Mouse (Mus musculus): ENCODE results near the gene Dhx37. TPM values are rescaled to one million over a fixed set of nuclear protein-coding genes. Genes with fewer than 3 reads are reported as not detected.
"Not testable (repeated sequence)": the region's sequence is repeated elsewhere in the genome, so short reads cannot be mapped to it uniquely, and the experiment has no call there.

Dhx37 gene
- polyA plus RNA-seq, 1 experiment from 2014 or later = 11.3 TPM

DNA sequence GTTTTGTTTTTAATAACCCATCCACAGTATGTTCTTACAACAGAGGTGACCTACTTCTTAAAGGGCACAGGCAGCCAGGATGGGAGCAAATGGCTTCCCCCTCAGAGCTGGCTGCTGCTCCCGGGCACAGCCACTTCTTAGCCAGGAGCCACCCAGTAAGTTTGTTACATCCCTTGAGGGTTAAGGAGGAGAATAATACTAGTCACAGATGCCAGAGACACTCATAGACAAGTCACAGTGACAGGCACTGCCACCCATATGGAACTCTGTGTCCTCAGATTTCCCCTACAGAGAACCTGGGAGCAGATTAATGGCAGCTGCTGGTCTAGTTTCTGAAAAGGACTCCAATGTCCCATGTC, 41.3 kb downstream of the Dhx37 start:
- Histone ChIP-seq H3K27me3 (no peaks in the 10 kb centered on the region), H3K36me3 (no peaks in the 10 kb centered on the region), H3K4me1 (peaks cover 57% of the 10 kb centered on the region), H3K4me2 (replicated peaks) (peak overlapping the region; percentile 49), H3K9me3 (no peaks in the 10 kb centered on the region), H3K27ac (replicated peaks) (peak overlapping the region; percentile 98), H3K4me3 (peak overlapping the region; percentile 36), H3K9ac (replicated peaks) (peak overlapping the region; percentile 41)
- WGBS = 21% methylated on average over 1 of the region's 1 CpGs
- ATAC-seq (replicated peaks) = 0 out of 2 replicates have a peak, but pooled peaks have one; percentile 6

DNA sequence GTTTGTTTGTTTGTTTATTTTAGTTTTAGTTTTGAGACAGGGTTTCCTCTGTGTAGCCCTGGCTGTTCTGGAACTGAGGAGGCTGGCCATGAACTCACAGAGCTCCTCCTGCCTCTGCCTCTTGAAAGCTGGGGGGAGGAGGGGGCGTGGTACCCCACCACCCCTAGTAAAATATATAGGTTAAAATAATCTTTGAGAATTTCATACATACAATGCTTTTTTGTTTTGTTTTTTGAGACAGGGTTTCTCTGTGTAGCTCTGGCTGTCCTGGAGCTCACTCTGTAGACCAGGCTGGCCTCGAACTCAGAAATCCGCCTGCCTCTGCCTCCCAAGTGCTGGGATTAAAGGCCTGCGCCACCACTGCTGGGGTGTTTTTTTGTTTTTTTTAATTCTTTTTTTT, 41.7 kb downstream of the Dhx37 start:
- 94% methylated on average over 4 of the region's 4 CpGs for WGBS

DNA sequence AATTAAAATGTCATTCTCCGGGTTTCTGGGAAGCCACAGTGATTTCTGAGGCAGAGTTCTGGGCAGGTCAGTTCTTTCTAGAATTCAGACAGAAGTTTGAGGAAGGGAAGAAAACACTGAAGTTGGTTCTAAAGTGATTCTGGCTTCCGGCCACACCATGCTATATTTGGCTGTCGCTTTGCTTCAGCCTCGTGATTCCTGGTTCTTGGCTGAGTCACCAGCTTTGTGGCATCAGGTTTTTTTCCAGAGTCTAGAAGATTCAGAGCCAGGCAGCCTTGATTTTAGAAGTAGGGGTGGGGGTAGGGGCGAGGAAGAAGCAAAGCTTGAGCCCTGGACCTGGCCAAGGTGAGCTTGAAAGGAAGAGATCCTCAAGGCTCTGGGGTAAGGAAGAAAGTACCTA, 42.3 kb downstream of the Dhx37 start:
- Histone ChIP-seq H3K36me3 (no peaks in the 10 kb centered on the region), H3K9ac (replicated peaks) (no peak overlapping the region), H3K27ac (replicated peaks) (peak overlapping the region; percentile 98), H3K4me1 (peaks cover 57% of the 10 kb centered on the region), H3K4me2 (replicated peaks) (no peak overlapping the region), H3K27me3 (no peaks in the 10 kb centered on the region), H3K4me3 (no peak overlapping the region), H3K9me3 (no peaks in the 10 kb centered on the region)
- 65% methylated on average over 5 of the region's 5 CpGs for WGBS
- ATAC-seq (replicated peaks) = no peak

More for the DNA sequence above, 41.7 kb downstream of the Dhx37 start:
- not testable (repeated sequence) for ATAC-seq (replicated peaks); H3K4me3 ChIP-seq; H3K27me3 ChIP-seq; H3K9ac ChIP-seq (replicated peaks); H3K36me3 ChIP-seq; H3K4me2 ChIP-seq (replicated peaks); H3K9me3 ChIP-seq
- Histone ChIP-seq H3K4me1 (peaks cover 57% of the 10 kb centered on the region), H3K27ac (replicated peaks) (peak overlapping the region; percentile 98)

DNA sequence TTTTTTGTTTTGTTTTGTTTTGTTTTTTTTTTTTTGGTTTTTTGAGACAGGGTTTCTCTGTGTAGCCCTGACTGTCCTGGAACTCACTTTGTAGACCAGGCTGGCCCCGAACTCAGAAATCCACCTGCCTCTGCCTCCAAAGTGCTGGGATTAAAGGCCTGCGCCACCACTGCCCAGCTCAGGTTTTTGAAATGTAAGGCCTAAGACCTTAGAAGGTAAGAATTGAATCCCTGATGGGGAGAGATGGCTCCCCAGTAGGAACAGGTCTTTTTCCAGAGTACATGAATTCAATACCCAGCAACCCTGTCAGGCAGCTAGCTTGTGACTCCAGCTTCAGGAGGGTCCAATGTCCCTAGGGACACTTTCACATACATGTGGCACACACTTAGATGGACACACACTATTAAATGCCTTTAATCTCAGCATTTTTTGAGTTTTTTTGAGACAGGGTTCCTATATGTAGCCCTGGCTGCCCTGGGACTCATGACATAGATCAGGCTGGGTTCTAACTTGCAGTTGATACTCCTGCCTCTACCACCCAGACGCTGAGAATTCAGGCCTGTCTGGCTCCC, 42.9 kb downstream of the Dhx37 start:
- H3K27ac ChIP-seq (replicated peaks) = peak overlapping the region; percentile 98
- H3K4me3 ChIP-seq = no peak overlapping the region
- no peak for ATAC-seq (replicated peaks)
- H3K9me3 ChIP-seq = no peaks in the 10 kb centered on the region
- H3K36me3 ChIP-seq = peaks cover under 1% of the 10 kb centered on the region; the same call in 1 of the 2 replicates
- WGBS = 98% methylated on average over 3 of the region's 3 CpGs
- H3K27me3 ChIP-seq = no peaks in the 10 kb centered on the region
- H3K4me2 ChIP-seq (replicated peaks) = no peak overlapping the region
- no peak overlapping the region for H3K9ac ChIP-seq (replicated peaks)
- H3K4me1 ChIP-seq = peaks cover 58% of the 10 kb centered on the region

DNA sequence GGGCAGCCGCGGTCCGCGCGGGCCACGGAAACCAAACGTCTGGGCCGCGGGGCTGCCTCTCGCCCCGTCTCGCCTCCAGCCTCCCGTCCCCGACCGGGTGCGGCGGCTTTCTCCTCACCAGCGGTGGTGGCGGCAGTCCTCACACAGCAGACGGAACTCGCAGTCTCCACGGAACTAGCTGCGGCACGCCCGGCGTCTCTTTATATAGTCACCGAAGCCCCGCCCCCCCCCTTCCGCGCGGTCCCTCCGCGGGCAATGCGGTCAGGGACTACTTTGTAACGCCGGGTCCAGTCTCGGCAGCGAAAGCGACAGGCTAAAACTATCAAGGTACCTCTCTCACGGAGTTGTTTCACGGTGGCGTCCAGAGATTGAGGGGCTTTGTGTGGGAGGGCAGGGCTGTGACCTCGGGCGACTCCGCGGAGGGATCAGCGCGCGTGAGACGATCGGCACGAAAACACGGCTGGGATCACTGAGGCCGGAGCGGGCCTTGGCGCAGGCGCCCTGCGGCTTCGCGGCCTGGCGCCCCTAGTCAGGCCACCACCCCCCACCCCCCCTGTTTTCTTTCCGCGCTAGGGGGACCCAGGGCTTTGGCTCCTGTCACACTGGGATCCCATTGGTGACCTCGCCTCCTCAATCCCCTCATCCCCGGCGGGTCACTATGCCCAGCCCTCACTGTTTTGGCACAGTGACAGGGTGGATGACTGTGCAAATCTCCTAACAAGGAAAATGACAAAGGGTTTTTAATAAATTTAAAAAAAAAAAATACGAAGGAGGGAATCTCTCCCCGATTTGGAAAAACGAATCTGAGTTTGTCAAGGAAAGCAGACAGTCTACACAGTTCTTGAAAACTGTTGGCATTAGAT, 44.1 kb downstream of the Dhx37 start, which contains the start of gene Ubc:
Ubc (minus strand) TSS at position 624 of the 863 bp plus-strand sequence.
- Histone ChIP-seq H3K9ac (replicated peaks) (peak within 1 kb of the TSS; percentile 100), H3K36me3 (peaks cover 12% of the 10 kb centered on the region), H3K4me2 (replicated peaks) (peak within 1 kb of the TSS; percentile 68), H3K27ac (replicated peaks) (peak within 1 kb of the TSS; percentile 98), H3K4me3 (peak within 1 kb of the TSS; percentile 100), H3K4me1 (peaks cover 63% of the 10 kb centered on the region), H3K27me3 (no peaks in the 10 kb centered on the region), H3K9me3 (no peaks in the 10 kb centered on the region)
- ATAC-seq (replicated peaks) = peak; percentile 49
- under 1% methylated on average over 67 of the region's 69 CpGs for WGBS

DNA sequence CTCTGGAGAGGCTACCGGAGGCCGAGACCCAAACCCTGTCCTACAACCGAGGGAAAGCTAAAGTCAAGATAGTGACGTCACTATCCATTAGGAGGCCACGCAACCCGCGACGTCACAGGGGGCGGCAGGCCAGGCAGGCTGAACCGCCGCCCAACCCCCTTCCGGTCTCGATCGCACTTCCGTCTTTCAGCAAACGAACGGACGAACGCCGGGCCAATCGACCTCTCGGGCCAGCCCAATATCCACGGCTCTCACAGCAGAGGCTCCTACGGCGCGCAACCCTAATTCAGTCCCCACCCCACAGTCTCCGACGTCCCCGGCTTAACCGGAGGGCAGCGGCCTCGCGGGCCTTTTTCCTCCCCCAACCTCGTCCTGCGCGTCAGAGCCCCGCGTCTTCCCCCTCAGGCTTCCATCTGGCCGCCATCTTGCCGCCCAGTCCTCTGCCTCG, 44.8 kb downstream of the Dhx37 start, which contains the start of gene Gm10382:
Gm10382 (plus strand) TSS at position 192 of the 448 bp plus-strand sequence.
- peaks cover 18% of the 10 kb centered on the region for H3K36me3 ChIP-seq
- no peaks in the 10 kb centered on the region for H3K27me3 ChIP-seq
- H3K9me3 ChIP-seq = no peaks in the 10 kb centered on the region
- H3K4me2 ChIP-seq (replicated peaks) = peak within 1 kb of the TSS; percentile 68
- WGBS = under 1% methylated on average over 41 of the region's 41 CpGs
- H3K4me3 ChIP-seq = peak within 1 kb of the TSS; percentile 100
- peaks cover 62% of the 10 kb centered on the region for H3K4me1 ChIP-seq
- peak within 1 kb of the TSS; percentile 98 for H3K27ac ChIP-seq (replicated peaks)
- ATAC-seq (replicated peaks) = peak; percentile 28
- H3K9ac ChIP-seq (replicated peaks) = peak within 1 kb of the TSS; percentile 100

DNA sequence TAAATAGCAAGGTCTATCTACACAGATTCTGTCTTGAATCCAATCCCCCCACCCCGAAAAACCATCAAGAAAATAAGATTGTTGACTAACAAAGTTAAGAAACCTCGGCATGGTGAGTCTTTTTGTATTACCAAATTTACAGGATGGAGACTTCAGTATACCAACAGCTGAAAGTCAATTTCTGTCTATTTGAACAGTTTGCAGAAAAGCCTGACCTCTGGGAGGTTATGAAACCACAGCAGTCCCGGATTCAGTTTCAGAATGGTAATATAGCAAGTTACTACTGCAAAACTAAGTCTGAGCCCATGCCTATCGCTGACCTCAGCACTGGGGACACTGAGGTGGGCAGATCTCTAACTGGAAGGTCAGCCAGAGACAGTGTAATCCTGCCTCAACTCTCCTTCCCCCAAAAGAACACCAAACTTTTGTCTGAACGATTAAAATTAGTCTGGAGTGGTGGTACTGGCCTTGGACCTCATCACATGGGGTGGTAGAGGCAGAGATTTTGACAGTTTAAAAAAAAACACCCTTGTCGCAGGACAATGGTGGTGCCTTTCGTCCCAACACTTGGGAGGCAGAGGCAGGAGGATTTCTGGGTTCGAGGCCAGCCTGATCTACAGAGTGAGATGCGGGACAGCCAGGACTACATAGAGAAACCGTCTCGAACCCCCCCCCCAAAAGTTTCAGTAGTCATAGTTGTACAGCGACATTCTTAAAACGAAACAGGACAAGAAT, 45.4 kb downstream of the Dhx37 start:
- Histone ChIP-seq H3K4me1 (peaks cover 57% of the 10 kb centered on the region), H3K36me3 (peaks cover 22% of the 10 kb centered on the region), H3K4me2 (replicated peaks) (peak overlapping the region; percentile 68), H3K27me3 (no peaks in the 10 kb centered on the region), H3K9me3 (no peaks in the 10 kb centered on the region), H3K27ac (replicated peaks) (peak overlapping the region; percentile 98; the same call in 1 of the 2 replicates), H3K4me3 (peak overlapping the region; percentile 100), H3K9ac (replicated peaks) (peak overlapping the region; percentile 100)
- WGBS = 27% methylated on average over 13 of the region's 13 CpGs
- no peak for ATAC-seq (replicated peaks)

DNA sequence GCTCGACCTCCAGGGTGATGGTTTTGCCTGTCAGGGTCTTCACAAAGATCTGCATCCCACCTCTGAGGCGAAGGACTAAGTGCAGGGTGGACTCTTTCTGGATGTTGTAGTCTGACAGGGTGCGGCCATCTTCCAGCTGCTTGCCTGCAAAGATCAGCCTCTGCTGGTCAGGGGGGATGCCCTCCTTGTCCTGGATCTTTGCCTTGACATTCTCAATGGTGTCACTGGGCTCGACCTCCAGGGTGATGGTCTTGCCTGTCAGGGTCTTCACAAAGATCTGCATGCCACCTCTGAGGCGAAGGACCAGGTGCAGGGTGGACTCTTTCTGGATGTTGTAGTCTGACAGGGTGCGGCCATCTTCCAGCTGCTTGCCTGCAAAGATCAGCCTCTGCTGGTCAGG, 46.6 kb downstream of the Dhx37 start:
- H3K27me3 ChIP-seq; H3K27ac ChIP-seq (replicated peaks); H3K4me2 ChIP-seq (replicated peaks); H3K4me3 ChIP-seq; ATAC-seq (replicated peaks); H3K9ac ChIP-seq (replicated peaks); H3K9me3 ChIP-seq: not testable (repeated sequence)
- Histone ChIP-seq H3K36me3 (peaks cover 22% of the 10 kb centered on the region), H3K4me1 (peaks cover 50% of the 10 kb centered on the region)
- WGBS = 94% methylated on average over 5 of the region's 6 CpGs

DNA sequence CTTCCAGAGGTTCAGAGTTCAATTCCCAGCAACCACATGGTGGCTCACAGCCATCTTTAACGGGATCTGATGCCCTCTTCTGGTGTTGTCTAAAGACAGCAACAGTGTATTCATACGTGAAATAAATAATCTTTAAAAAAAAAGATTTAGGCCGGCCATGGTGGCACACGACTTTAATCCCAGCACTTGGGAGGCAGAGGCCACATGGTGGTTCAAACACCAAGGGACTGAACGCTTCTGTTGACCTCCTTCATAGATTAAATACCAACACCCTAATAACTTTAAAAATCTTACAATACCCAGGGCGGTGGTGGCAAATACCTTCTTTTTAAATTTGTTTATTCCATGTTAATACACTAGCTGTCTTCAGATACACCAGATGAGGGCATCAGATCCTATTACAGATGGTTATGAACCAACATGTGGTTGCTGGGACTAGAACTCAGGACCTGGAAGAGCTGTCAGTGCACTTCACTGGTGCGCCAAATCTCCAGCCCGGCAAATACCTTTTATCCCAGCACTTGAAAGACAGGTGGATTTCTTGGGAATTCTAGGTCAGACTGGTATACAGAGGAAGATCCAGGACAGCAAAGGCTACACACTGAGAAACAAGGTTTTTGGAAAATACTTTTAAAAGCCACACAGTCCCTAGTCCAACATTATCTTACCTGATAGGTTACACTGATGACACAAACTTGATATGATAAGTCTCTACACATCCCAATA, 48.5 kb downstream of the Dhx37 start:
- H3K4me2 ChIP-seq (replicated peaks) = no peak overlapping the region
- 74% methylated on average over 8 of the region's 8 CpGs for WGBS
- peaks cover 22% of the 10 kb centered on the region for H3K36me3 ChIP-seq
- no peak overlapping the region for H3K27ac ChIP-seq (replicated peaks)
- ATAC-seq (replicated peaks) = no peak
- H3K4me3 ChIP-seq = no peak overlapping the region
- peaks cover 35% of the 10 kb centered on the region for H3K4me1 ChIP-seq
- no peaks in the 10 kb centered on the region for H3K9me3 ChIP-seq
- H3K9ac ChIP-seq (replicated peaks) = no peak overlapping the region
- no peaks in the 10 kb centered on the region for H3K27me3 ChIP-seq

DNA sequence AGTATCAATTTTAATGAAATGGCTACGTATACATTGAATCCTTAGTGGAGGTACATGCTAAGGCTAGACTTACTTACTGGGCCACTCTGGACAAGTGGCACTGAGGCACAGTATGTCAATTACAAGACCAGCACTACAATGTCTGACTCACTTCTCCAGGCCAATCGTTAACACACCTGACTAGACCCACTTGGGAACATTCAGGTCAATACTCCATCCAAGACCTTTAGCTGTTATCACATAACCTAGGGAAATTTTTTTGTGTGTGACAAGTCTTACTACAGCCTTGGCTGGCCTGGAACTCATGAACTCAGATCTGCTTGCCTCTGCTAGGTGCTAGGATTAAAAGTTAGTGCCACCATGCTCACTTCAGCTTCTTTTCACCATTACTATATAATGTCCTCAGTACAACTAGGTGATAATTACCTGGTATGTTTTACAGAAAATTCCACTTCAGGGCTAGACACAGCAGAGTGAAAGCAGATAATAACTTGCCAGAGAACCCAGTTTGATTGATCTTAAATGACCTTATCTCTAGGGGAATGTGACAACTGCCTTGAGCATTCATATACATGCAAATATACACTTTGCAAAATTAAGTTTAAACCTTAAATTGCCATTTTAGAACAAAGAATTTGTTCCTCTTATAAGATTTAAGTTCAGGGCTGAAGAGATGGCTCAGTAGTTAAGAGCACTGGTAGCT, 49.3 kb downstream of the Dhx37 start:
- Histone ChIP-seq H3K4me1 (peaks cover 30% of the 10 kb centered on the region), H3K4me2 (replicated peaks) (no peak overlapping the region), H3K27ac (replicated peaks) (no peak overlapping the region), H3K9ac (replicated peaks) (no peak overlapping the region), H3K27me3 (no peaks in the 10 kb centered on the region), H3K4me3 (no peak overlapping the region), H3K36me3 (peaks cover 22% of the 10 kb centered on the region), H3K9me3 (no peaks in the 10 kb centered on the region)
- ATAC-seq (replicated peaks) = no peak
- 86% methylated on average over 2 of the region's 2 CpGs for WGBS
